Mouse (Mus musculus): ENCODE measurements around the gene Rims4.

DNA sequence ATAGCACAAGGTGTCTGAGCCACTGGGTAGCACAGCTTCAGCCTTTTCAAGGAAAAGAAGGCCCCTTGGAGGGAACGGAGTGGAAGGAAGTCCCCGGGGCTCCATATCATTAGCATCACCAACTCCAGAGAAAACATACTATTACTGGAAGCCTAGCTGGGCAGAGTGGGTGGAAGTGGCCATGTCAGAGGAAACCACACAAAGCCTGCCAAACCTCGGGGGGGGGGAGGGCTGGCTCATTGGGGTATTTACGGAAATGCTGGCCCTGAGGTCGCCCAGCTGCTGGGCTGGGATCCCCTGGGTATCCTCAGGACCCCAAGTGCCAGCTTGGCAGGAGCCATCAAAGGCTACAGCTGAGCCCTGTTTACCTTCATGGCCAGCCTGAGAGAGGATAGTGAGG, 105.4 kb downstream of the Rims4 start:
- TF ChIP-seq POLR2A (IDR thresholded peaks at IDR 0.05; ENCODE audit: borderline replicate concordance, control insufficient read depth, low read depth, low read length) (no peak), CTCF (IDR thresholded peaks at IDR 0.05; ENCODE audit: control insufficient read depth, insufficient read depth, low read length) (no peak)
